Mouse (Mus musculus) cerebellum, postnatal 4 days (tissue): ENCODE measurements around the gene Dhx32.

Experiments used
- DNase-seq, 2 experiments: peaks; one replicate each; pipeline ENCODE4 v3.0.0; 2022; ENCODE audit warnings: low spot score in 2 of 2, mixed read lengths in 1 of 2

The Dhx32 gene

GRCm38 (mm10) chr7:133782717-133783435 is at the start of gene Dhx32:
Dhx32 (minus strand) TSS chr7:133782726.
- DNase-seq, result peak; percentile 61 to 81

GRCm38 (mm10) chr7:133829579-133829978 is 47.1 kb upstream of the Dhx32 start:
- no peak for DNase-seq

- DNase-seq, result no peak
Measured at GRCm38 (mm10) chr7:133828514-133828913, 46.0 kb upstream of the Dhx32 start.

- no peak for DNase-seq
Measured at GRCm38 (mm10) chr7:133824579-133824978, 42.1 kb upstream of the Dhx32 start.

GRCm38 (mm10) chr7:133823751-133824150 is 41.2 kb upstream of the Dhx32 start:
- DNase-seq, result no peak

GRCm38 (mm10) chr7:133813331-133813730 is 30.8 kb upstream of the Dhx32 start:
- DNase-seq, result no peak

- DNase-seq, result no peak
Measured at GRCm38 (mm10) chr7:133812927-133813326, 30.4 kb upstream of the Dhx32 start.

- peak; percentile 63 to 74 for DNase-seq
Measured at GRCm38 (mm10) chr7:133805614-133806175, 23.2 kb upstream of the Dhx32 start.

GRCm38 (mm10) chr7:133801823-133802222 is 19.3 kb upstream of the Dhx32 start:
- peak in 1 of 2 experiments; percentile 25 for DNase-seq

- no peak for DNase-seq
Measured at GRCm38 (mm10) chr7:133799928-133800327, 17.4 kb upstream of the Dhx32 start.

GRCm38 (mm10) chr7:133794720-133795119 is 12.2 kb upstream of the Dhx32 start:
- no peak for DNase-seq

GRCm38 (mm10) chr7:133793248-133794131 is 11.0 kb upstream of the Dhx32 start:
- no peak for DNase-seq

- no peak for DNase-seq
Measured at GRCm38 (mm10) chr7:133792771-133793170, 10.2 kb upstream of the Dhx32 start.

GRCm38 (mm10) chr7:133790608-133791229 is 8.2 kb upstream of the Dhx32 start:
- DNase-seq, result no peak

GRCm38 (mm10) chr7:133790171-133790570 is 7.6 kb upstream of the Dhx32 start:
- no peak for DNase-seq

GRCm38 (mm10) chr7:133788147-133788546 is 5.6 kb upstream of the Dhx32 start:
- DNase-seq, result no peak

- DNase-seq, result no peak
Measured at GRCm38 (mm10) chr7:133787571-133787970, 5.0 kb upstream of the Dhx32 start.

GRCm38 (mm10) chr7:133781991-133782390 is 535 bp downstream of the Dhx32 start:
- DNase-seq, result no peak

- no peak for DNase-seq
Measured at GRCm38 (mm10) chr7:133781583-133781982, 943 bp downstream of the Dhx32 start.

GRCm38 (mm10) chr7:133776626-133776996 is 5.9 kb downstream of the Dhx32 start, which contains the start of gene Fank1:
Fank1 (plus strand) TSS chr7:133776861.
- DNase-seq, result peak; percentile 67 to 85

- peak in 1 of 2 experiments; percentile 42 for DNase-seq
Measured at GRCm38 (mm10) chr7:133775796-133776625, 6.5 kb downstream of the Dhx32 start.
